13 mouse cellular contexts compared by ENCODE assay signal in genomic region chr1:132659604-132660003, GRCm38 (mm10).
DNase-seq lines count a peak whose midpoint lies in the region; ATAC-seq lines count a peak whose summit lies in the region.
"Had no signal": no experiment of that assay in that cellular context is flagged by ENCODE, and none has a peak within 500 bp of the region (broad histone marks: within the 10 kb centered on the region; RNA-seq: fewer than 3 reads in every experiment).

No protein-coding gene starts in this region.

- 12% methylated on average over 3 of the region's 3 CpGs for WGBS in neural tube, embryonic 11.5 days
- 10% methylated on average over 3 of the region's 3 CpGs for WGBS in forebrain, embryonic 16.5 days
- WGBS in midbrain, embryonic 10.5 days: 38% methylated on average over 3 of the region's 3 CpGs

- no peak for DNase-seq in neural tube, embryonic 11.5 days (ENCODE audit: low spot score)
- DNase-seq in neural tube, embryonic 10.5 days (ENCODE audit: extremely low spot score, low spot score): no peak
- DNase-seq in midbrain, embryonic 10.5 days (ENCODE audit: low spot score): no peak
- DNase-seq in telencephalon, adult 2 months (ENCODE audit: low read depth, low spot score): peak; percentile 82
- no peak for DNase-seq in kidney, postnatal 14 days
- no peak for DNase-seq in urinary bladder, adult 2 months (ENCODE audit: low spot score)
- DNase-seq in thymus, postnatal 10 days (ENCODE audit: low spot score in 2 of 2): no peak
- DNase-seq: gastrocnemius, adult 2 months had no signal

- H3K27me3 ChIP-seq in neural tube, embryonic 11.5 days (ENCODE audit: control insufficient read depth, insufficient read depth, low read length): no peaks in the 10 kb centered on the region
- H3K27me3 ChIP-seq in forebrain, embryonic 16.5 days (replicated peaks; ENCODE audit: control insufficient read depth, insufficient read depth, low read length): no peaks in the 10 kb centered on the region
- H3K27me3 ChIP-seq in midbrain, embryonic 10.5 days (ENCODE audit: low read depth, poor library complexity, severe bottlenecking): no peaks in the 10 kb centered on the region

- no peak for ATAC-seq in neural tube, embryonic 11.5 days (ENCODE audit: insufficient read depth, low FRiP score, low TSS enrichment)
- ATAC-seq in forebrain, embryonic 16.5 days: peak; percentile 92
- ATAC-seq: CD4-positive, CD25-positive, alpha-beta regulatory T cell, adult 4 months had no signal

- no peaks in the 10 kb centered on the region for H3K36me3 ChIP-seq in neural tube, embryonic 11.5 days (ENCODE audit: control insufficient read depth, insufficient read depth, low read length)
- H3K36me3 ChIP-seq in forebrain, embryonic 16.5 days (ENCODE audit: control insufficient read depth, insufficient read depth): no peaks in the 10 kb centered on the region
- H3K36me3 ChIP-seq in midbrain, embryonic 10.5 days: no peaks in the 10 kb centered on the region

- no peak overlapping the region for H3K9ac ChIP-seq in neural tube, embryonic 11.5 days (ENCODE audit: low read length)
- H3K9ac ChIP-seq in forebrain, embryonic 16.5 days (replicated peaks; ENCODE audit: low read depth, low read length): no peak overlapping the region

- H3K4me3 ChIP-seq in neural tube, embryonic 11.5 days (ENCODE audit: low read depth, low read length): no peak overlapping the region
- no peak overlapping the region for H3K4me3 ChIP-seq in forebrain, embryonic 16.5 days (replicated peaks; ENCODE audit: low read length)
- no peak overlapping the region for H3K4me3 ChIP-seq in midbrain, embryonic 10.5 days
- H3K4me3 ChIP-seq: gastrocnemius, adult 2 months had no signal

- no peaks in the 10 kb centered on the region for H3K9me3 ChIP-seq in neural tube, embryonic 11.5 days (ENCODE audit: control insufficient read depth, low read length)
- no peaks in the 10 kb centered on the region for H3K9me3 ChIP-seq in forebrain, embryonic 16.5 days (ENCODE audit: control insufficient read depth, low read length)
- H3K9me3 ChIP-seq in midbrain, embryonic 10.5 days (replicated peaks): no peaks in the 10 kb centered on the region

- H3K27ac ChIP-seq in neural tube, embryonic 11.5 days (ENCODE audit: low read depth, low read length): peak overlapping the region; percentile 83
- peak overlapping the region; percentile 93 for H3K27ac ChIP-seq in forebrain, embryonic 16.5 days (ENCODE audit: low read length)
- peak overlapping the region; percentile 77 for H3K27ac ChIP-seq in midbrain, embryonic 10.5 days (replicated peaks)
- H3K27ac ChIP-seq: gastrocnemius, adult 2 months; macrophage; stomach, postnatal 0 days had no signal

- peaks cover 3% of the 10 kb centered on the region; the same call in 1 of the 2 replicates for H3K4me1 ChIP-seq in neural tube, embryonic 11.5 days (ENCODE audit: control insufficient read depth, insufficient read depth, low read length)
- H3K4me1 ChIP-seq in forebrain, embryonic 16.5 days (replicated peaks; ENCODE audit: control insufficient read depth, insufficient read depth, low read length): peaks cover 43% of the 10 kb centered on the region
- peaks cover 38% of the 10 kb centered on the region for H3K4me1 ChIP-seq in midbrain, embryonic 10.5 days

- no peak overlapping the region for H3K4me2 ChIP-seq in neural tube, embryonic 11.5 days (ENCODE audit: low read depth)
- H3K4me2 ChIP-seq in forebrain, embryonic 16.5 days (ENCODE audit: low read length): no peak overlapping the region; the same call in 1 of the 2 replicates
- H3K4me2 ChIP-seq: liver, embryonic 11.5 days had no signal
